Mouse (Mus musculus): Measurements from ENCODE around the gene Pde4c.

- TF ChIP-seq CTCF (IDR thresholded peaks at IDR 0.05; ENCODE audit: low read depth, low read length), result no peak
- no peak for TF ChIP-seq POLR2A (IDR thresholded peaks at IDR 0.05; ENCODE audit: insufficient read depth, low read length)
Measured at GRCm38 (mm10) chr8:70695318-70696018, 28.1 kb upstream of the Pde4c start.

All from ES-Bruce4 (cell line).